Mouse (Mus musculus): Measurements from ENCODE around the gene Mgat5b.
"Not testable (repeated sequence)": the region's sequence is repeated elsewhere in the genome, so short reads cannot be mapped to it uniquely, and the experiment has no call there.

Mgat5b gene

GRCm38 (mm10) chr11:116918323-116919185 is at the start of gene Mgat5b:
Gene Mgat5b, plus strand, starts transcription at chr11:116918863.
- peak; percentile 58 for DNase-seq (ENCODE audit: low spot score)

- no peak for DNase-seq (ENCODE audit: low spot score)
Measured at GRCm38 (mm10) chr11:116869223-116869622, 49.4 kb upstream of the Mgat5b start.

DNA sequence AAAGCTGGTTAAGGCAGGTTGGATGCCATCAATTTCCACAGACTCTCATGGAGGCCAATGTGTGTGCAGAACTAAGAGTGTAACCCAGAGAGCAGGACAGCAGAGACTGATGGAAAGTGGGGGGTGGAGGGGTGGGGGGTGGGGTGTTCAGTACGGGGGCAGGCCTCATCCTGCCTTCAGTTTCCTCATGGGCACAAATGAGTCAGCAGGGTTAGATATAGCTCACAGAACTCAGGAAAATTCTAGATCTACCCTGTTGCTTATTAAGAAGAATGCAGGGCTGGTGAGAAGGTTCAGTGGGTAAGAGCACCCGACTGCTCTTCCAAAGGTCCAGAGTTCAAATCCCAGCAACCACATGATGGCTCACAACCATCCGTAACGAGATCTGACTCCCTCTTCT is 49.0 kb upstream of the Mgat5b start:
- DNase-seq (ENCODE audit: low spot score) = no peak

- DNase-seq (ENCODE audit: low spot score) = no peak
Measured at GRCm38 (mm10) chr11:116871538-116871937, 47.1 kb upstream of the Mgat5b start.

- no peak for DNase-seq (ENCODE audit: low spot score)
Measured at GRCm38 (mm10) chr11:116873987-116874386, 44.7 kb upstream of the Mgat5b start.

GRCm38 (mm10) chr11:116878454-116878853 is 40.2 kb upstream of the Mgat5b start:
- no peak for DNase-seq (ENCODE audit: low spot score)

DNA sequence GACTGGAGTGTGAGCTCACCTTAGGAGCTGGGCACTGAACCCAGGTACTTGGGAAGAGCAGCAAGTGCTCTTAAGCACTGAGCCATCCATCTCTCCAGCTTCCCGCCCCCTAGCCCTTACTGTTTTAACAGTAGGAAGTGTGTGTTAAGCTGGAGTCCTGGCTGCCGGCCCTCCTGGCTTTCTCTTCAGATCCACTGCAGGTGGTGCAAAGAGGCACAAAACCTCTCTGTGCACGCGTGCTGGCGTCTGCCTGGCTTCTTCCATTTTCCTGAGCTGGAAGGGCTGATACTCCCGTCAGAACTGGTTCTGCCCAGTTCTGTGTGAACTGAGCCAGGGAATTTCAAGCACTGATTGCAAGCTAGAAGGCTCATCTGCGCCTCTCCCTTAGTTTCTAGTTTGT is 37.8 kb upstream of the Mgat5b start:
- DNase-seq (ENCODE audit: low spot score) = no peak

DNA sequence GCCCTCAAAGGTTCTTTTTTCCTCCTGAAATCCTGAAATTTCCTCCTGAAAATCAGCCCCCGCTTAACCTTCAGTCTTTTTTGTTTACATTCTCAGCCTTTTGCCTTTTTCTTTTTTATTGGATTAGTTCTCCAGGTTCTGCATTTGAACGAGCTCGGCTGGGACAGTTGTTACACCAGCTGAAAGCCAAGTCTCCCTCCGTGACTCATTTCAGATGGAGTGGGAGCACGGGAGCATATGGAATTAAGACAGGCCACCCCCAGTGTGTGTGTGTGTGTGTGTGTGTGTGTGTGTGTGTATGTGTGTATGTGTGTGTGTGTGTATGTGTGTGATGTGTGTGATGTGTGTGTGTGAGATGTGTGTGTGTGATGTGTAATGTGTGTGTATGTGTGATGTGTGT is 37.2 kb upstream of the Mgat5b start:
- DNase-seq (ENCODE audit: low spot score) = no peak

- no peak for DNase-seq (ENCODE audit: low spot score)
Measured at GRCm38 (mm10) chr11:116882446-116882845, 36.2 kb upstream of the Mgat5b start.

- no peak for DNase-seq (ENCODE audit: low spot score)
Measured at GRCm38 (mm10) chr11:116884061-116884460, 34.6 kb upstream of the Mgat5b start.

DNA sequence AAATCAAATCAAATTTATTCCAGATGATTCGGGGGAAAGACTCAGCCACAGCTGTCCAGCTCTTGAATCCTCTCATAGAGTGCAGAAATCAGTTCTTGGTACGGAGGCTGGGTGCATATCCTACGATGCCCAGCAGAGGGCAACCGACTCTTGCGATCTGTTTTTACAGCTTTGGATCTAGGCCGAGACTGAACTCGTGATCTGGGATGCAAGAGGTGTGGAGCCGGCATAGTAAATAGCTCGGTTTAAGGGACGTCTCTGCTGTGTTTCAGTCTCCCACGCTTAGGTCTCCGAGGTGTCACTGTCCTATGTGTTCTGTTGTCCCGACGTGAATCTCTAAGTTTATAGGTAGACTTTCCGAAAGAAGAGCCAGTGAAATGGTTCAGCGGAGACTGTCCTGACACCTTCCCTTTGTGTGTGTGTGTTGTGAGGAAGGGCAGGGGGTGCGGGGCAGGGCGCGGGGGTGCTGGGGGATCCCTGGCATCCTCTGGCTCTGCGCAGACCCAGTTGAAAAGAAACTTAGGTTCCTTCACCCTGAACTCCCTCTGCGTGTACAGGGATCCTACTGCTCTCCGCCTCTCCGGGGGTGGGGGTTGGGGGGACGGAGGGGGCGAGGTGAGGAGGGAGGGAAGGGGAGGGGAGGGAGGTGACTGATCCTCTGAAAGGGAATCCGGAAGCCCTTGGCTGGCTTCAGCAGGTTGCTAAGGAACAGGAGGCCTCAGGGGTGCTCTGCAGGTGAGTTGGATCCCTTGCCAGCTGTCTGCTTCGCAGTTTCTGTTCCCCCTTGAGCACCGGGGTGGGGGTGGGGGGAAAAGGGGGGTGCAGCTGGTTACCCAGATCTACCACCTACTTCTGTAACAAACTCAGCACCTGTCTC is 33.1 kb upstream of the Mgat5b start:
- DNase-seq (ENCODE audit: low spot score) = peak; percentile 61

DNA sequence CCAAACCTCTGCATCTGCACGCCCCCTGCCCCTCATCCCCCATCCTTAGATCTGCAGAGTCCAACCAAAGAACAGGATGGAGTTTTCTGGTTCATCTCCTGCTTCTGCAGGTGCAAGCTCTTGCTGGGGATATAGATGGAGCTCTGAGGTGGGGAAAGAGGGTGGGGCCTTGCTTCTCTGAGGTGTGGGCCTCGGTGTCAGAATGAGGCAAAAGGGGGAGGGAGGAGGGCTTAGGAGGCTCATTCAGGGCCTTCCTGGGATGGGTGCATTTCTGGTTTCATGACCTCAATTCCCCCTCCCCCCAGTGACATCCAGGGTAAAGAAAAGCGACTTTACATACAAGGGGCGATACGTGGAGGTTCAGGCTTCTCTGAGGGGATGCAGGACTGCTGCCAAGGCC is 31.5 kb upstream of the Mgat5b start:
- no peak for DNase-seq (ENCODE audit: low spot score)

DNA sequence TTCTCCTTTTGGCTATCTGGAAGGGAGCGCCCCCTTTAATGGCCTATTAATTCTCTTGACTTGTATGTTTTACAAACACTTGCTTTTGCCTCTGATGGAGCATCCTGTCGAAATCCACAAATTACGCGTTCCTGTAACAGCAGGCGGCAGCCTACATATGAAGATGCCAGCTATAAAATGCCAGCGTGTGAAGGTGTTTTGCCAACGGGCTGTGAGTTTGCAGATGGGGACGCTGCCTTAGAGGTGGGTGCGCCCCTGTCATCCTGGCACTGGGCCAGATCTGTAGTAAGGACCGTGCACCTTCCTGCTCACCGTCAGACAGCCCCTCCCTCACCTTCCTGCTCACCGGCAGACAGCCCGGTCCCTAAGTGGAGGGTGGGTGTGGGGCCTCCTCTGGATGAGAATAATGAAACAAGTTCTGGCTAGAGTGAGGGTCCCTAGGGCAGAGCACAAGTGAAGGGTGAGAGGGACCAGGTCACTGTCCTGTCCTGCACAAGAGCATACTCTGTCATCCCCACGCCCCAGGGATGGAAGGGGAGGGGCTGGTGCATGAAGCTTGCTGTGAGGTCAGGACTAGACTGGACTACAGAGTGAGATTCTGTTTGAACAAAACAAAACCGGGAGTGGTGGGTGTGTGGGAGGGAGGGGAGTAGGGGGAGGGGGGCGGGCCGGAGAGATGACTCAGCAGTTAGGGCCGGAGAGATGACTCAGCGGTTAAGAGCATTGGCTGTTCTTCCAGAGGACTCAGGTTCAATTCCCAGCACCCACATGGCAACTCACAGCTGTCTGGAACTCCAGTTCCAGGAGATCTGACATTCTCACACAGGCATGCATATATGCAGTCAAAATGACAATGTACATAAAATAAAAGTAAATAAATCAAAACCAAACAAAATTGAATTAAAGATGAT is 24.9 kb upstream of the Mgat5b start:
- no peak for DNase-seq (ENCODE audit: low spot score)

DNA sequence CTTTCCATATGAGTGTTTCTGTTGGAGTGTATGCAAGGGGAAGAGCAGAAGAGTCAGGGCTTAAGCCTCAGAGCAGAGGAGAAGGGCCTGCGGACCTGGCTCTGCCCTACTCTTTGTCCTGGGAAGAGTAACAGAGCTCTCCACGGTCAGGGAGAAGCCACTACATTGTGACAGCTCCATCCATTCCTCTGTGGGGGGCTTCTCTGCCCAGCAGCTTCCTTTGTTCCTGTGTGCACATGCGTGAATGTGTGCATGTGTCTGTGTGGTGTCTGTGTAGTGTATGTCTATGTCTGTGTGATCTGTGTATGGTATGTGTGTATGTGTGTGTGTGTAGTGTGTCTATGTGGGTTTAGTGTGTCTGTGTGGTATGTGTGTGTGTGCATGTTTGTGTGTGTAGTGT is 23.3 kb upstream of the Mgat5b start:
- DNase-seq (ENCODE audit: low spot score) = no peak

- DNase-seq (ENCODE audit: low spot score) = no peak
Measured at GRCm38 (mm10) chr11:116899247-116899646, 19.4 kb upstream of the Mgat5b start.

DNA sequence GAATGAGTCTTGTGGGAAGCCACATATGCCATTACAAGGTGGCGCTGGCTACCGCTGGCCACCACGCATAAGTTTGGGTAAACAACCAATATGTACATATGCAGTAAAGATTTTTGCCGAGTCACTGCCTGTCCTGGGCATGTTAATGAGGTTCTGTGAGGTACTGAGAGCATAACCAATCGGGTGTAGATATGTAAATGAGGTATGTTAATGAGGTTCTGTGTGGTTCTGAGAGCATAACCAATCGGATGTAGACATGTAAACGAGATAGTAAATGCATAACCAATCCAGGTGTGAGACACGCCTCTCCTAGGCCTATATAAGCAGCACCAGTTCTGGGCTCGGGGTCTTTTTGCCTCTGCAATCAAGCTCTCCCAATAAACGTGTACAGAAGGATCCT is 16.1 kb upstream of the Mgat5b start:
- DNase-seq (ENCODE audit: low spot score) = not testable (repeated sequence)

- no peak for DNase-seq (ENCODE audit: low spot score)
Measured at GRCm38 (mm10) chr11:116905741-116906456, 12.8 kb upstream of the Mgat5b start.

GRCm38 (mm10) chr11:116913573-116913972 is 5.1 kb upstream of the Mgat5b start:
- no peak for DNase-seq (ENCODE audit: low spot score)

DNA sequence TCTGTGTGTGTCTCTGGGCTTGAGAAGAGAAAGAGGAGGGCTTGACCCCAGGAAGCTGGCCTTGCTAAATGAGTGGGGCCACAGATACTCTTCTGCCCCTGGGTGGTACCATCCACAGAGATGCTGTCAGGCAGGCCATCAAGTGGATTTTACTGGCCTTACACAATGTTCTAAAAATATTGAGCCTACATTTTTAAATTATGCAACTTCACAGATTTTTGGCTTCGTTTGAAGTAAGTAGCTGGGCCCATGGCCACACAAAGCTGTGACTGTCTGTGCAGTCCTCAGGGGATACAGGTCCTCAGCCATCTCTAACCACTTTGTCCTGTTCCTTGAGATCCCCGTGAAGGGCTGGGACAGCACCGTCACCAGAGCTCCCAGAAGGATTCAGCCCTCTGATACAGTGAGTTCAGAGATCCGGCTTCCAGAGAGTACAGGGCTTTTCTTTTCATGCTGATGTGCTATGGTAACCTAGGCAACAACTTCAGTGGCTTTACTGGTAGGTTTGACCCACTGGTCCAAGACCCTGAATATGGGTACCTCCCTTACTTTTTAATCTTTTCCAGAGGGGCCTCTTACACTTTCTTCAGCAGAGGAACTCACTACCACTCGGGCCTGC is 4.3 kb upstream of the Mgat5b start:
- no peak for DNase-seq (ENCODE audit: low spot score)

DNA sequence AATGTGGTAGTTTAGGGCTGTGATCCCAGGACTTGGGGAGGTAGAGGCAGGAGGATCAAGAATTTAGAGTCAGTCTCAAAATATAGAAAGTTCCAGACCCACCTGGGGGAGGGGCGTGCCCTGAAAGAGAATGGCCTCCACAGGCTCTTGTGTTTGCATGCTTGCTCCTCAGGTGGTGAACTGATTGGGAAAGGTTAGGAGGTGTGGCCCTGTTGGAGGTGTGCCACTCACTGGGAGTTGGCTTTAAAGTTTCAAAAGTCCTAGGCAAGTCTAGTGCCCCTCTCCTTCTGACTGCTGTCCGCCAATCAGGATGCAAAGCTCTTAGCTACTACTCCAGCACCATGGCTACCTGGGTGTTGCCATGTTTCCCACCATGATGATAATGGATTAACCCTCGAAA is 3.4 kb upstream of the Mgat5b start:
- DNase-seq (ENCODE audit: low spot score) = no peak

DNA sequence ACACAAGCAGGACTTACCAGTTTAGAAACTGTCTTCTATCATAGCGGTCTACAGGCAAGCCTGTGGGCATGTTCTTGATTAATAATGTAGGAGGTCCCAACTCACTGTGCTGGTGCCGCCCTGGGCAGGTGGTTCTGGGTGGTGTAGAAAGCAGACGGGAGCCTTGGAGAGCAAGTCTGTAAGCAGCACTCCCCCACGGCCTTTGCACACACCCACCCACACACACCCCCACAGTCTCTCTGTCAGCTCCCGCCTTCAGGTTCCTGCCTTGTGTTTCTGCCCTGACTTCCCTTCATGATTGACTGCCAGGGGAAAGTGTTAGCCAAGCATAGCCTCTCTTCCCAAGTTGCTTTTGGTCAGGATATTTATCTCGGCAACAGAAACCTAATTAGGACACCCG is 1.3 kb upstream of the Mgat5b start:
- DNase-seq (ENCODE audit: low spot score) = no peak
